Mouse (Mus musculus): ENCODE measurements around the gene Sema5a.

The Sema5a gene

GRCm38 (mm10) chr15:32542746-32543145, 298.1 kb downstream of the Sema5a start:
- no peak for DNase-seq (ENCODE audit: low read depth, low spot score)

- DNase-seq (ENCODE audit: low read depth, low spot score): no peak
Measured at GRCm38 (mm10) chr15:32543181-32543580, 298.6 kb downstream of the Sema5a start.

- DNase-seq (ENCODE audit: low read depth, low spot score): no peak
Measured at GRCm38 (mm10) chr15:32545455-32545854, 300.8 kb downstream of the Sema5a start.

GRCm38 (mm10) chr15:32546746-32547145, 302.1 kb downstream of the Sema5a start:
- no peak for DNase-seq (ENCODE audit: low read depth, low spot score)

GRCm38 (mm10) chr15:32558925-32559324, 314.3 kb downstream of the Sema5a start:
- no peak for DNase-seq (ENCODE audit: low read depth, low spot score)

GRCm38 (mm10) chr15:32562600-32562999, 318.0 kb downstream of the Sema5a start:
- no peak for DNase-seq (ENCODE audit: low read depth, low spot score)

- DNase-seq (ENCODE audit: low read depth, low spot score): no peak
Measured at GRCm38 (mm10) chr15:32568181-32568857, 323.7 kb downstream of the Sema5a start.

GRCm38 (mm10) chr15:32568858-32569387, 324.3 kb downstream of the Sema5a start:
- no peak for DNase-seq (ENCODE audit: low read depth, low spot score)

- no peak for DNase-seq (ENCODE audit: low read depth, low spot score)
Measured at GRCm38 (mm10) chr15:32574327-32574726, 329.7 kb downstream of the Sema5a start.

GRCm38 (mm10) chr15:32575212-32575611, 330.6 kb downstream of the Sema5a start:
- DNase-seq (ENCODE audit: low read depth, low spot score): no peak

- no peak for DNase-seq (ENCODE audit: low read depth, low spot score)
Measured at GRCm38 (mm10) chr15:32579351-32579750, 334.7 kb downstream of the Sema5a start.

- no peak for DNase-seq (ENCODE audit: low read depth, low spot score)
Measured at GRCm38 (mm10) chr15:32590641-32591040, 346.0 kb downstream of the Sema5a start.

- no peak for DNase-seq (ENCODE audit: low read depth, low spot score)
Measured at GRCm38 (mm10) chr15:32593746-32594145, 349.1 kb downstream of the Sema5a start.

- DNase-seq (ENCODE audit: low read depth, low spot score): no peak
Measured at GRCm38 (mm10) chr15:32596574-32596973, 352.0 kb downstream of the Sema5a start.

GRCm38 (mm10) chr15:32597189-32597588, 352.6 kb downstream of the Sema5a start:
- no peak for DNase-seq (ENCODE audit: low read depth, low spot score)

GRCm38 (mm10) chr15:32607236-32607635, 362.6 kb downstream of the Sema5a start:
- no peak for DNase-seq (ENCODE audit: low read depth, low spot score)

- DNase-seq (ENCODE audit: low read depth, low spot score): no peak
Measured at GRCm38 (mm10) chr15:32610776-32611175, 366.2 kb downstream of the Sema5a start.

- DNase-seq (ENCODE audit: low read depth, low spot score): no peak
Measured at GRCm38 (mm10) chr15:32611201-32611600, 366.6 kb downstream of the Sema5a start.

- DNase-seq (ENCODE audit: low read depth, low spot score): no peak
Measured at GRCm38 (mm10) chr15:32613718-32614117, 369.1 kb downstream of the Sema5a start.

- no peak for DNase-seq (ENCODE audit: low read depth, low spot score)
Measured at GRCm38 (mm10) chr15:32615773-32616172, 371.2 kb downstream of the Sema5a start.

GRCm38 (mm10) chr15:32619199-32619598, 374.6 kb downstream of the Sema5a start:
- DNase-seq (ENCODE audit: low read depth, low spot score): no peak

- no peak for DNase-seq (ENCODE audit: low read depth, low spot score)
Measured at GRCm38 (mm10) chr15:32623037-32623739, 378.6 kb downstream of the Sema5a start.

GRCm38 (mm10) chr15:32624106-32624505, 379.5 kb downstream of the Sema5a start:
- no peak for DNase-seq (ENCODE audit: low read depth, low spot score)
